Mouse (Mus musculus) embryonic facial prominence, embryonic 14.5 days (tissue): ENCODE measurements at regions not wholly inside any gene's neighbourhood (a gene's known extent, or its start where the extent isn't known, plus 50 kb on each side); places are given as distances from the start of the nearest gene placed in this dataset.

Experiments used
- ATAC-seq: fragments of 200-750 bp; cut with Nextera tagmentation; 2 replicates; pipeline ENCODE4 v1.8.0; 2017; ENCODE audit warnings: low read depth, moderate number of reproducible peaks, moderate TSS enrichment
- DNase-seq: peaks from one replicate; pipeline ENCODE4 v3.0.0-alpha.2; 2015; ENCODE audit warnings: low spot score
- H3K27ac ChIP-seq: fragments of 300-500 bp; sonication (generic); replicated peaks from 2 replicates; pipeline ENCODE4 v1.5.1; 2014; ENCODE audit warnings: low read depth, mild to moderate bottlenecking, low read length, moderate library complexity
- H3K27me3 ChIP-seq: fragments of 300-500 bp; sonication (generic); replicated peaks from 2 replicates; pipeline ENCODE4 v1.6.1; 2014; ENCODE audit warnings: low read length; ENCODE audit not compliant: control insufficient read depth, insufficient read depth
- H3K36me3 ChIP-seq: fragments of 300-500 bp; sonication (generic); 2 replicates; pipeline ENCODE4 v1.6.1; 2014; ENCODE audit warnings: low read length, mixed read lengths; ENCODE audit not compliant: control insufficient read depth, insufficient read depth
- H3K4me1 ChIP-seq: fragments of 300-500 bp; sonication (generic); 2 replicates; pipeline ENCODE4 v1.6.1; 2014; ENCODE audit warnings: antibody characterized with exemption, low read length; ENCODE audit not compliant: control insufficient read depth, insufficient read depth
- H3K4me2 ChIP-seq: fragments of 300-500 bp; sonication (generic); 2 replicates; pipeline ENCODE4 v1.6.1; 2014; ENCODE audit warnings: low read depth, mild to moderate bottlenecking, low read length, moderate library complexity, mixed read lengths
- H3K4me3 ChIP-seq: fragments of 300-500 bp; sonication (generic); 2 replicates; pipeline ENCODE4 v1.5.1; 2014; ENCODE audit warnings: low read depth, mild to moderate bottlenecking, low read length
- H3K9ac ChIP-seq: fragments of 300-500 bp; sonication (generic); 2 replicates; pipeline ENCODE4 v1.6.1; 2014; ENCODE audit warnings: low read depth, mild to moderate bottlenecking, low read length, moderate library complexity, mixed read lengths
- H3K9me3 ChIP-seq: fragments of 300-500 bp; sonication (generic); 2 replicates; pipeline ENCODE4 v1.6.1; 2016; ENCODE audit warnings: low read length; ENCODE audit not compliant: control insufficient read depth
- WGBS: fragments of 180-500 bp; shearing (Covaris S2); extraction: QIAGEN DNeasy Blood & Tissue Kit; methylation state at CpG from one replicate; pipeline ENCODE4 v1.1.7; 2014; 5-methylcytosine and 5-hydroxymethylcytosine counted together

- H3K27me3 ChIP-seq, result no peaks in the 10 kb centered on the region
- no peak for ATAC-seq
- 79% methylated on average over 4 of the region's 4 CpGs for WGBS
These were observed 1284.6 kb upstream of the Cited2 start for GRCm38 (mm10) chr10:16438414-16438813.

GRCm38 (mm10) chr10:16440932-16441640 is 1281.9 kb upstream of the Cited2 start:
- Histone ChIP-seq H3K4me1 (no peaks in the 10 kb centered on the region), H3K4me2 (no peak overlapping the region), H3K36me3 (no peaks in the 10 kb centered on the region), H3K4me3 (no peak overlapping the region), H3K27ac (no peak overlapping the region), H3K9ac (no peak overlapping the region), H3K9me3 (no peaks in the 10 kb centered on the region), H3K27me3 (no peaks in the 10 kb centered on the region)
- peak; percentile 7 for DNase-seq
- ATAC-seq, result no peak
- 26% methylated on average over 3 of the region's 3 CpGs for WGBS

More at GRCm38 (mm10) chr10:16438414-16438813, 1284.6 kb upstream of the Cited2 start:
- H3K36me3 ChIP-seq, result no peaks in the 10 kb centered on the region
- H3K9ac ChIP-seq, result no peak overlapping the region
- no peaks in the 10 kb centered on the region for H3K9me3 ChIP-seq
- H3K4me2 ChIP-seq, result no peak overlapping the region
- H3K4me1 ChIP-seq, result no peaks in the 10 kb centered on the region
- no peak for DNase-seq
- H3K4me3 ChIP-seq, result no peak overlapping the region
- no peak overlapping the region for H3K27ac ChIP-seq

GRCm38 (mm10) chr10:16441661-16442072 is 1281.4 kb upstream of the Cited2 start:
- H3K27ac ChIP-seq, result no peak overlapping the region
- H3K9me3 ChIP-seq, result no peaks in the 10 kb centered on the region
- H3K4me3 ChIP-seq, result no peak overlapping the region
- no peaks in the 10 kb centered on the region for H3K36me3 ChIP-seq
- H3K27me3 ChIP-seq, result no peaks in the 10 kb centered on the region
- H3K9ac ChIP-seq, result no peak overlapping the region
- DNase-seq, result peak; percentile 42
- ATAC-seq, result no peak
- no peak overlapping the region for H3K4me2 ChIP-seq
- WGBS, result 69% methylated on average over 2 of the region's 2 CpGs
- H3K4me1 ChIP-seq, result no peaks in the 10 kb centered on the region

- Histone ChIP-seq H3K27ac (no peak overlapping the region), H3K9ac (no peak overlapping the region), H3K4me3 (no peak overlapping the region), H3K27me3 (no peaks in the 10 kb centered on the region), H3K9me3 (no peaks in the 10 kb centered on the region), H3K36me3 (no peaks in the 10 kb centered on the region), H3K4me2 (no peak overlapping the region), H3K4me1 (no peaks in the 10 kb centered on the region)
- DNase-seq (no peak), ATAC-seq (no peak)
These were observed 1279.1 kb upstream of the Cited2 start for GRCm38 (mm10) chr10:16443901-16444300.

DNA sequence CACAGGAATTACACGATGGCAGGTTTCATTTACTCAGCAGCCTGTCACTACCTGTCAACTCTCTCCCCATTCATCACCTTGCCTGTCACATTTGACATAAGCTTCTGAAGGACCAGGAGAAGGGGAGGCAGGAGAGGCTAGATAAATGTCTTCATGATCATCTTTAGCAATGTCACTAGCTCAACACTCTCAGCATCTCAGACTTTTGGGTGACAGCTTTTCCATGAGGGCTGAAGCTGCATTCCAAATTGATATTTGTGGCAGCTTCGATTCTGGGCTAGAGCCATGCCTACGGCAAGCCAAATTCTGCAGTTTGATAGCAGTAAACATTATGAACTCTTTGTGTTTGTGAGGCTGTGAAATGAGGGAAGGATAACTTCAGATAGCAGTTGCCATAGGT is 1255.1 kb upstream of the Cited2 start:
- no peaks in the 10 kb centered on the region for H3K36me3 ChIP-seq
- DNase-seq (no peak), ATAC-seq (no peak)
- 67% methylated on average over 3 of the region's 3 CpGs for WGBS
- no peaks in the 10 kb centered on the region for H3K9me3 ChIP-seq
- no peaks in the 10 kb centered on the region for H3K4me1 ChIP-seq
- H3K27me3 ChIP-seq, result no peaks in the 10 kb centered on the region
- no peak overlapping the region for H3K4me2 ChIP-seq
- no peak overlapping the region for H3K27ac ChIP-seq
- H3K4me3 ChIP-seq, result no peak overlapping the region
- no peak overlapping the region for H3K9ac ChIP-seq

DNA sequence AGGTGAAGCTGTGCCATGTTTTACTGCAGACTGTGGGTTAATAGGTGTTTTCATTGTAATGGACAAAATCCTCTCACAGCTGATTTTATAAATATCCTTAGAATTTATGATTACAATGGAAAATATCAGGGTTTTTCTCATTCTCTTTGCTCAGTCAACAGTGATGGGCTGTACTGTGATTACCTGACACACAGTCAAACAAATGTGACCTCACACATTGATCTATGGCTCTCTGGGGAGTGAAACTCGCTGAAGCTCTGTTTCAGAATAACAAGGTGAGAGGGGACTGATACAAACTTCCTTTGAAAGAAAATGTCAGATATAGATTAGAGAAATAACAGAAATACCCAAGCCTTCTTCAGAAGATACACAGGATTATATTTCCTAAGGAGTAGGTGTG is 1253.3 kb upstream of the Cited2 start:
- Histone ChIP-seq H3K9me3 (no peaks in the 10 kb centered on the region), H3K4me3 (no peak overlapping the region), H3K27ac (no peak overlapping the region), H3K36me3 (no peaks in the 10 kb centered on the region), H3K27me3 (no peaks in the 10 kb centered on the region), H3K4me1 (no peaks in the 10 kb centered on the region), H3K4me2 (no peak overlapping the region), H3K9ac (no peak overlapping the region)
- DNase-seq, result no peak
- WGBS, result 37% methylated on average over 1 of the region's 1 CpGs
- no peak for ATAC-seq

- Histone ChIP-seq H3K4me3 (no peak overlapping the region), H3K9ac (no peak overlapping the region), H3K4me1 (no peaks in the 10 kb centered on the region), H3K9me3 (no peaks in the 10 kb centered on the region), H3K27me3 (no peaks in the 10 kb centered on the region), H3K27ac (no peak overlapping the region), H3K4me2 (no peak overlapping the region), H3K36me3 (no peaks in the 10 kb centered on the region)
- no peak for ATAC-seq
- DNase-seq, result no peak
- 72% methylated on average over 1 of the region's 1 CpGs for WGBS
These were observed 1249.0 kb upstream of the Cited2 start for GRCm38 (mm10) chr10:16473952-16474521.

GRCm38 (mm10) chr10:16498580-16498979 is 1224.4 kb upstream of the Cited2 start:
- 87% methylated on average over 1 of the region's 1 CpGs for WGBS
- no peaks in the 10 kb centered on the region for H3K9me3 ChIP-seq
- H3K4me1 ChIP-seq, result no peaks in the 10 kb centered on the region
- H3K27me3 ChIP-seq, result no peaks in the 10 kb centered on the region
- no peak overlapping the region for H3K9ac ChIP-seq
- DNase-seq (peak; percentile 2), ATAC-seq (no peak)
- no peak overlapping the region for H3K4me3 ChIP-seq
- H3K27ac ChIP-seq, result no peak overlapping the region
- no peak overlapping the region for H3K4me2 ChIP-seq
- no peaks in the 10 kb centered on the region for H3K36me3 ChIP-seq

DNA sequence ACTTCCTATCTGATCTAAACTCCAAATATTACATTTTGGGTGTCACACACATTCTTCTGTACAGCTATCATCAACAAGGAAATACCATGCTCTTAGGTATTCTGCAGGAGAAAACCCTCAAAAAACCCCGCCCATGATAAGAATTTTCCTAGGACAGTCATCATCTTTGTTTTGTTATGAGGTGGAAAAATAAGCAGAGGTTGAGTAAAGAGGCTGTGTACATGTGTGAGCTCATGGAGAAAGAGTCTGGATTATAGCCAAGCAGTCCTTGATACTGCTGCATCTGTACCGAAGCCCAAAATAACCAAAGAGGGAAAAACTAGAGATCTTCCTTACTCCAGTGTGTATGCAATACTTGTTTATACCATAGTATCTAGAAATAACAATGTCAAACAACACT is 1215.3 kb upstream of the Cited2 start:
- H3K4me3 ChIP-seq, result no peak overlapping the region
- peak; percentile 12 for DNase-seq
- ATAC-seq, result no peak
- 66% methylated on average over 2 of the region's 2 CpGs for WGBS
- no peaks in the 10 kb centered on the region for H3K9me3 ChIP-seq
- H3K27ac ChIP-seq, result no peak overlapping the region
- no peak overlapping the region for H3K4me2 ChIP-seq
- no peaks in the 10 kb centered on the region for H3K4me1 ChIP-seq
- no peaks in the 10 kb centered on the region for H3K36me3 ChIP-seq
- H3K9ac ChIP-seq, result no peak overlapping the region
- H3K27me3 ChIP-seq, result no peaks in the 10 kb centered on the region
